Mouse (Mus musculus): ENCODE results near the gene Gba2. TPM values are rescaled to one million over a fixed set of nuclear protein-coding genes. Genes with fewer than 3 reads are reported as not detected.

The Gba2 gene
- total RNA-seq, 2 experiments from 2014 or later = 3.9 to 6.1 TPM

- no peak for DNase-seq
- intact Hi-C loops (cut with DNase I) = no loop called here
Observed at GRCm38 (mm10) chr4:43583421-43583820, 4.7 kb upstream of the Gba2 start.

- intact Hi-C loops (cut with DNase I) = no loop called here
- DNase-seq = no peak
Observed at GRCm38 (mm10) chr4:43582241-43582640, 3.6 kb upstream of the Gba2 start.

- intact Hi-C loops (cut with DNase I) = no loop called here
- no peak for DNase-seq
Observed at GRCm38 (mm10) chr4:43581381-43581780, 2.7 kb upstream of the Gba2 start.

GRCm38 (mm10) chr4:43580721-43581120 lies 2.0 kb upstream of the Gba2 start:
- intact Hi-C loops (cut with DNase I) = no loop called here
- DNase-seq = no peak

- no peak for DNase-seq
- intact Hi-C loops (cut with DNase I) = loop anchor here (2.0 kb wide), 1 partner anchor 17 kb away; the partner anchor contains the start of genes Creb3 and Tln1
Observed at GRCm38 (mm10) chr4:43579731-43580130, 1.1 kb upstream of the Gba2 start.

- DNase-seq = no peak
- intact Hi-C loops (cut with DNase I) = loop anchor here (2.0 kb wide), 1 partner anchor 16 kb away; the partner anchor contains the start of genes Creb3 and Tln1
Observed at GRCm38 (mm10) chr4:43579256-43579655, 583 bp upstream of the Gba2 start.

GRCm38 (mm10) chr4:43577237-43577881 lies 1.3 kb downstream of the Gba2 start:
- intact Hi-C loops (cut with DNase I) = no loop called here
- DNase-seq = no peak

- no peak for DNase-seq
- intact Hi-C loops (cut with DNase I) = no loop called here
Observed at GRCm38 (mm10) chr4:43575356-43575755, 3.3 kb downstream of the Gba2 start.

- intact Hi-C loops (cut with DNase I) = no loop called here
- DNase-seq = peak in 1 of 2 experiments; percentile 8
Observed at GRCm38 (mm10) chr4:43573561-43573960, 5.1 kb downstream of the Gba2 start.

GRCm38 (mm10) chr4:43571395-43572045 lies 7.2 kb downstream of the Gba2 start:
- intact Hi-C loops (cut with DNase I) = no loop called here
- DNase-seq = peak in 1 of 2 experiments; percentile 8

GRCm38 (mm10) chr4:43567140-43567539 lies 11.5 kb downstream of the Gba2 start:
- intact Hi-C loops (cut with DNase I) = no loop called here
- DNase-seq = no peak

- DNase-seq = no peak
- intact Hi-C loops (cut with DNase I) = no loop called here
Observed at GRCm38 (mm10) chr4:43564231-43564630, 14.4 kb downstream of the Gba2 start.

GRCm38 (mm10) chr4:43563601-43563875 lies 15.1 kb downstream of the Gba2 start:
- intact Hi-C loops (cut with DNase I) = loop anchor here (2.0 kb wide), 1 partner anchor 15 kb away; the partner anchor contains the start of genes Gba2 and Rgp1

GRCm38 (mm10) chr4:43562769-43563600 lies 15.7 kb downstream of the Gba2 start:
- intact Hi-C loops (cut with DNase I) = loop anchor here (2.0 kb wide), 1 partner anchor 16 kb away; the partner anchor contains the start of genes Gba2 and Rgp1

More at GRCm38 (mm10) chr4:43563601-43563875, 15.1 kb downstream of the Gba2 start:
- no peak for DNase-seq

GRCm38 (mm10) chr4:43561997-43562768 lies 16.5 kb downstream of the Gba2 start, which contains the start of the genes Creb3 and Tln1:
Gene Creb3, plus strand, starts transcription at chr4:43562332.
Gene Tln1, minus strand, starts transcription at chr4:43562691.
- intact Hi-C loops (cut with DNase I) = loop anchor here (2.0 kb wide), 1 partner anchor 17 kb away; the partner anchor contains the start of genes Gba2 and Rgp1
- peak; percentile 88 to 94 for DNase-seq

More at GRCm38 (mm10) chr4:43562769-43563600, 15.7 kb downstream of the Gba2 start:
- DNase-seq = no peak

- intact Hi-C loops (cut with DNase I) = no loop called here
- no peak for DNase-seq
Observed at GRCm38 (mm10) chr4:43561436-43561996, 17.2 kb downstream of the Gba2 start.

GRCm38 (mm10) chr4:43560976-43561375 lies 17.7 kb downstream of the Gba2 start:
- DNase-seq = no peak
- intact Hi-C loops (cut with DNase I) = no loop called here

- intact Hi-C loops (cut with DNase I) = no loop called here
- peak in 1 of 2 experiments; percentile 32 for DNase-seq
Observed at GRCm38 (mm10) chr4:43560243-43560611, 18.4 kb downstream of the Gba2 start.

- intact Hi-C loops (cut with DNase I) = no loop called here
- DNase-seq = no peak
Observed at GRCm38 (mm10) chr4:43559519-43560242, 19.0 kb downstream of the Gba2 start.

Measured in gastrocnemius, postnatal 36 days (tissue).